Mouse (Mus musculus) midbrain, embryonic 12.5 days (tissue): ENCODE measurements around the gene Lrig3. TPM values are rescaled to one million over a fixed set of nuclear protein-coding genes. Genes with fewer than 3 reads are reported as not detected.
A peak's percentile ranks its signal among the peaks of the same experiment; 100 is the strongest.

Experiments
- ATAC-seq: fragments of 200-750 bp; cut with Nextera tagmentation; 2 replicates; pipeline ENCODE4 v1.8.0; 2017; ENCODE audit warnings: low read depth, moderate TSS enrichment, moderate library complexity; ENCODE audit not compliant: low FRiP score
- H3K27ac ChIP-seq: fragments of 300-500 bp; sonication (generic); replicated peaks from 2 replicates; pipeline ENCODE4 v1.5.1; 2016; ENCODE audit warnings: mild to moderate bottlenecking
- H3K27me3 ChIP-seq: fragments of 300-500 bp; sonication (generic); 2 replicates; pipeline ENCODE4 v1.6.1; 2016; ENCODE audit warnings: mild to moderate bottlenecking
- H3K36me3 ChIP-seq: fragments of 300-500 bp; sonication (generic); 2 replicates; pipeline ENCODE4 v1.6.1; 2016
- H3K4me1 ChIP-seq: fragments of 300-500 bp; sonication (generic); 2 replicates; pipeline ENCODE4 v1.6.1; 2016
- H3K4me2 ChIP-seq: fragments of 300-500 bp; sonication (generic); replicated peaks from 2 replicates; pipeline ENCODE4 v1.6.1; 2016; ENCODE audit warnings: mild to moderate bottlenecking, moderate library complexity
- H3K4me3 ChIP-seq: fragments of 300-500 bp; sonication (generic); 2 replicates; pipeline ENCODE4 v1.5.1; 2016; ENCODE audit warnings: mild to moderate bottlenecking
- H3K9ac ChIP-seq: fragments of 300-500 bp; sonication (generic); replicated peaks from 2 replicates; pipeline ENCODE4 v1.6.1; 2016; ENCODE audit warnings: mild to moderate bottlenecking, moderate library complexity
- H3K9me3 ChIP-seq: fragments of 300-500 bp; sonication (generic); 2 replicates; pipeline ENCODE4 v1.6.1; 2016; ENCODE audit warnings: mild to moderate bottlenecking
- WGBS: fragments of 180-500 bp; shearing (Covaris S2); methylation state at CpG from one replicate; pipeline ENCODE4 v1.1.7; 2016; 5-methylcytosine and 5-hydroxymethylcytosine counted together
- polyA plus RNA-seq: library from polyadenylated mRNA; unstranded; fragments of >200 nt; fragmentation: Nextera tagmentation; extraction: Ambion mirVana; gene quantifications from 2 replicates; pipeline ENCODE4 v1.2.1, GENCODE M21; 2016

Gene Lrig3
- polyA plus RNA-seq, 1 experiment from 2014 or later: 15.4 TPM

DNA sequence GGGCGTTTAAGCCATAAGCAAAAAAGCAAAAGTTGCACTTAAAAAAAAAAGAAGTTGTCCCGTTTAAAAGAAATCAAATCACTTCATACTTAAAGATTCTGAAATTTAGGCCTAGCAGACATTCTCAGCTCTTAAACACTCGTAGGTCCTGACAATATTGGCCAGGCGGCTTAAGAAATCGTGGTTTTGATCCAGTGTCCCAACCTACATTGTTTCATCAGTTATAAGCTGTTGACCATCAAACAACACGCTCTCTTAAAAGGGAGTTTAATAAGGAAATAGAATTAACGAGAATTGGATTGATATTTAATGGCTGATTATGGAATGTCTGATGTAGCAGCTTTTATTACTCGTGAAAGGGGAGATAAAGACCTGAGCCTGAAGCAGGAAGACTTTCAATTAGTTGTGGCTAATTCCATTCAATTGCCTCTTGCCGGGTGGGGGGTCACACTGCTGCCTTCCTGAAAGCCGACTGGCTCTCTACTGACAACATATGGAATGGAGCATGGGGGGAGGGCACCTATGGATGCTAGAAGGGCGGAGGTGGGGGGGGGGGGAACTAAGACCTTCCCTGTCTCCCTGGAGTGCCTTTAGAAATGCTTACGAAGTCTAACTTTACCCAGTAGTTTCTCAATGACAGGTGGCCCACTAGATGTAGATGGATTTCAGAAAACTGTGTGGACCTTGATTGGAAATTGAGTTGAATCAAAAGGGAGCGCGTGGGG is 1.6 kb downstream of the Lrig3 start:
- H3K4me1 ChIP-seq: peaks cover 25% of the 10 kb centered on the region
- H3K36me3 ChIP-seq: no peaks in the 10 kb centered on the region
- 1% methylated on average over 14 of the region's 14 CpGs for WGBS
- H3K4me2 ChIP-seq: peak overlapping the region; percentile 89
- ATAC-seq: no peak
- peak overlapping the region; percentile 86 for H3K9ac ChIP-seq
- peak overlapping the region; percentile 74 for H3K27ac ChIP-seq
- no peaks in the 10 kb centered on the region for H3K27me3 ChIP-seq
- H3K9me3 ChIP-seq: no peaks in the 10 kb centered on the region
- peak overlapping the region; percentile 84 for H3K4me3 ChIP-seq

- H3K4me1 ChIP-seq: peaks cover 25% of the 10 kb centered on the region
- 4% methylated on average over 16 of the region's 16 CpGs for WGBS
- ATAC-seq: 0 out of 2 replicates have a peak, but pooled peaks have one; percentile 17
Measured at GRCm38 (mm10) chr10:125968191-125969132, 2.5 kb downstream of the Lrig3 start.

GRCm38 (mm10) chr10:125969133-125969490 is 3.1 kb downstream of the Lrig3 start:
- Histone ChIP-seq H3K27me3 (no peaks in the 10 kb centered on the region), H3K4me1 (peaks cover 25% of the 10 kb centered on the region), H3K4me2 (peak overlapping the region; percentile 89), H3K4me3 (peak overlapping the region; percentile 84), H3K9ac (peak overlapping the region; percentile 86), H3K27ac (peak overlapping the region; percentile 74; the same call in 1 of the 2 replicates), H3K36me3 (no peaks in the 10 kb centered on the region), H3K9me3 (no peaks in the 10 kb centered on the region)
- 27% methylated on average over 10 of the region's 10 CpGs for WGBS
- no peak for ATAC-seq

More at GRCm38 (mm10) chr10:125968191-125969132, 2.5 kb downstream of the Lrig3 start:
- Histone ChIP-seq H3K4me2 (peak overlapping the region; percentile 89), H3K27me3 (no peaks in the 10 kb centered on the region), H3K9ac (peak overlapping the region; percentile 86), H3K4me3 (peak overlapping the region; percentile 84), H3K9me3 (no peaks in the 10 kb centered on the region), H3K36me3 (no peaks in the 10 kb centered on the region), H3K27ac (peak overlapping the region; percentile 74)

- H3K4me3 ChIP-seq: no peak overlapping the region
- WGBS: 69% methylated on average over 2 of the region's 2 CpGs
Measured at GRCm38 (mm10) chr10:125970031-125970430, 4.1 kb downstream of the Lrig3 start.

GRCm38 (mm10) chr10:125970500-125970899 is 4.5 kb downstream of the Lrig3 start:
- Histone ChIP-seq H3K27ac (no peak overlapping the region), H3K9ac (no peak overlapping the region), H3K9me3 (no peaks in the 10 kb centered on the region), H3K27me3 (no peaks in the 10 kb centered on the region), H3K36me3 (peaks cover 4% of the 10 kb centered on the region), H3K4me2 (no peak overlapping the region; the same call in 1 of the 2 replicates), H3K4me1 (peaks cover 23% of the 10 kb centered on the region), H3K4me3 (no peak overlapping the region)
- WGBS: 53% methylated on average over 4 of the region's 4 CpGs
- no peak for ATAC-seq

More at GRCm38 (mm10) chr10:125970031-125970430, 4.1 kb downstream of the Lrig3 start:
- ATAC-seq: no peak
- no peaks in the 10 kb centered on the region for H3K9me3 ChIP-seq
- H3K9ac ChIP-seq: no peak overlapping the region
- H3K27ac ChIP-seq: no peak overlapping the region
- H3K27me3 ChIP-seq: no peaks in the 10 kb centered on the region
- no peaks in the 10 kb centered on the region for H3K36me3 ChIP-seq
- peaks cover 25% of the 10 kb centered on the region for H3K4me1 ChIP-seq
- no peak overlapping the region for H3K4me2 ChIP-seq

GRCm38 (mm10) chr10:125973726-125974125 is 7.8 kb downstream of the Lrig3 start:
- 77% methylated on average over 7 of the region's 7 CpGs for WGBS
- ATAC-seq: no peak

GRCm38 (mm10) chr10:125981938-125982337 is 16.0 kb downstream of the Lrig3 start:
- ATAC-seq: no peak
- H3K4me2 ChIP-seq: no peak overlapping the region
- WGBS: 96% methylated on average over 5 of the region's 5 CpGs
- H3K27ac ChIP-seq: no peak overlapping the region
- H3K27me3 ChIP-seq: no peaks in the 10 kb centered on the region
- no peaks in the 10 kb centered on the region for H3K9me3 ChIP-seq
- no peak overlapping the region for H3K9ac ChIP-seq
- H3K36me3 ChIP-seq: no peaks in the 10 kb centered on the region
- no peaks in the 10 kb centered on the region for H3K4me1 ChIP-seq
- no peak overlapping the region for H3K4me3 ChIP-seq

More at GRCm38 (mm10) chr10:125973726-125974125, 7.8 kb downstream of the Lrig3 start:
- H3K36me3 ChIP-seq: peaks cover 9% of the 10 kb centered on the region
- no peak overlapping the region for H3K4me2 ChIP-seq
- H3K4me1 ChIP-seq: peaks cover 11% of the 10 kb centered on the region
- no peaks in the 10 kb centered on the region for H3K9me3 ChIP-seq
- H3K27ac ChIP-seq: no peak overlapping the region
- H3K27me3 ChIP-seq: no peaks in the 10 kb centered on the region
- H3K9ac ChIP-seq: no peak overlapping the region
- no peak overlapping the region for H3K4me3 ChIP-seq

- Histone ChIP-seq H3K9ac (no peak overlapping the region), H3K4me2 (no peak overlapping the region), H3K27ac (no peak overlapping the region), H3K4me1 (no peaks in the 10 kb centered on the region), H3K4me3 (no peak overlapping the region), H3K27me3 (no peaks in the 10 kb centered on the region), H3K9me3 (no peaks in the 10 kb centered on the region), H3K36me3 (no peaks in the 10 kb centered on the region)
- no peak for ATAC-seq
- 86% methylated on average over 9 of the region's 9 CpGs for WGBS
Measured at GRCm38 (mm10) chr10:125984473-125985035, 18.6 kb downstream of the Lrig3 start.

- no peak for ATAC-seq
- H3K4me2 ChIP-seq: no peak overlapping the region
- no peak overlapping the region for H3K27ac ChIP-seq
- H3K9me3 ChIP-seq: no peaks in the 10 kb centered on the region
- H3K9ac ChIP-seq: no peak overlapping the region
- H3K4me1 ChIP-seq: peaks cover 4% of the 10 kb centered on the region; the same call in 1 of the 2 replicates
- H3K4me3 ChIP-seq: no peak overlapping the region
- H3K27me3 ChIP-seq: no peaks in the 10 kb centered on the region
- 86% methylated on average over 1 of the region's 1 CpGs for WGBS
- H3K36me3 ChIP-seq: no peaks in the 10 kb centered on the region
Measured at GRCm38 (mm10) chr10:125985795-125986194, 19.8 kb downstream of the Lrig3 start.

- peaks cover 4% of the 10 kb centered on the region; the same call in 1 of the 2 replicates for H3K4me1 ChIP-seq
- H3K27me3 ChIP-seq: no peaks in the 10 kb centered on the region
- H3K9ac ChIP-seq: no peak overlapping the region
- H3K4me2 ChIP-seq: no peak overlapping the region
- 92% methylated on average over 9 of the region's 9 CpGs for WGBS
- no peak overlapping the region for H3K4me3 ChIP-seq
- no peak for ATAC-seq
- no peaks in the 10 kb centered on the region for H3K9me3 ChIP-seq
- H3K36me3 ChIP-seq: no peaks in the 10 kb centered on the region
- H3K27ac ChIP-seq: no peak overlapping the region
Measured at GRCm38 (mm10) chr10:125986443-125986842, 20.5 kb downstream of the Lrig3 start.

GRCm38 (mm10) chr10:125987307-125987706 is 21.3 kb downstream of the Lrig3 start:
- no peak for ATAC-seq
- Histone ChIP-seq H3K36me3 (no peaks in the 10 kb centered on the region), H3K4me1 (peaks cover 4% of the 10 kb centered on the region; the same call in 1 of the 2 replicates), H3K9me3 (no peaks in the 10 kb centered on the region), H3K27me3 (no peaks in the 10 kb centered on the region), H3K27ac (no peak overlapping the region), H3K4me2 (no peak overlapping the region), H3K4me3 (no peak overlapping the region), H3K9ac (no peak overlapping the region)
- 82% methylated on average over 6 of the region's 6 CpGs for WGBS
